Mouse (Mus musculus) stomach, embryonic 14.5 days (tissue): ENCODE measurements around the gene Hes6. TPM values are rescaled to one million over a fixed set of nuclear protein-coding genes. Genes with fewer than 3 reads are reported as not detected.

Experiments used
- polyA plus RNA-seq: library from polyadenylated mRNA; unstranded; fragments of >200 nt; fragmentation: Nextera tagmentation; extraction: Ambion mirVana; gene quantifications from 2 replicates; pipeline ENCODE4 v1.2.1, GENCODE M21; 2014

Gene Hes6
- polyA plus RNA-seq, 1 experiment from 2014 or later, result 65.7 TPM

Other genes with a start within 250 kb of the Hes6 start
- gene Ramp1, start 234.2 kb downstream of the Hes6 start, polyA plus RNA-seq, result 4.2 and 4.6 TPM in 2 replicates
- 67.1 and 73.3 TPM in 2 replicates for gene Ube2f, start 163.7 kb downstream of the Hes6 start, polyA plus RNA-seq
- gene Scly, start 115.7 kb downstream of the Hes6 start, polyA plus RNA-seq, result 10.7 and 13.7 TPM in 2 replicates
- not detected in 2 replicates for gene Espnl, start 92.0 kb downstream of the Hes6 start, polyA plus RNA-seq
- gene Klhl30, start 63.0 kb downstream of the Hes6 start, polyA plus RNA-seq, result 0.41 and 0.64 TPM in 2 replicates
- 2.1 and 2.5 TPM in 2 replicates for gene Erfe, start 47.6 kb downstream of the Hes6 start, polyA plus RNA-seq
- gene Ilkap, start 15.2 kb downstream of the Hes6 start, polyA plus RNA-seq, result 134 and 146 TPM in 2 replicates
- gene Per2, start 45.3 kb upstream of the Hes6 start, polyA plus RNA-seq, result 7.3 and 9.5 TPM in 2 replicates
- gene Traf3ip1, start 80.6 kb upstream of the Hes6 start, polyA plus RNA-seq, result 8.7 and 8.8 TPM in 2 replicates
- gene Asb1, start 126.5 kb upstream of the Hes6 start, polyA plus RNA-seq, result 6.5 and 6.8 TPM in 2 replicates